Comparison of ENCODE assay signal across 18 mouse cellular contexts in genomic region chr1:43131591-43131990, GRCm38 (mm10). TPM values are rescaled to one million over a fixed set of nuclear protein-coding genes. Genes with fewer than 3 reads are reported as not detected.
DNase-seq lines count a peak whose midpoint lies in the region; ATAC-seq and TF ChIP-seq lines count a peak whose summit lies in the region.
"Had no signal": no experiment of that assay in that cellular context is flagged by ENCODE, and none has a peak within 500 bp of the region (broad histone marks: within the 10 kb centered on the region; RNA-seq: fewer than 3 reads in every experiment).

No protein-coding gene starts in this region.

- H3K4me3 ChIP-seq in cerebellum, adult 2 months (replicated peaks; ENCODE audit: insufficient read depth, low read depth, low read length) = no peak overlapping the region
- H3K4me3 ChIP-seq in heart, postnatal 0 days (ENCODE audit: low read depth, low read length) = no peak overlapping the region
- H3K4me3 ChIP-seq: embryonic facial prominence, embryonic 15.5 days; forebrain, embryonic 15.5 days; heart, embryonic 13.5 days; hindbrain, embryonic 15.5 days had no signal

- peaks cover 10% of the 10 kb centered on the region for H3K4me1 ChIP-seq in cerebellum, adult 2 months (ENCODE audit: control insufficient read depth, insufficient read depth, low read length)
- H3K4me1 ChIP-seq in heart, postnatal 0 days (ENCODE audit: control insufficient read depth, insufficient read depth) = 0 out of 2 replicates have a peak, but pooled peaks cover 9% of the 10 kb centered on the region
- H3K4me1 ChIP-seq: embryonic facial prominence, embryonic 15.5 days; hindbrain, embryonic 15.5 days had no signal

- no peak overlapping the region for H3K27ac ChIP-seq in cerebellum, adult 2 months (ENCODE audit: insufficient read depth, low read length)
- peak overlapping the region; percentile 46; the same call in 1 of the 2 replicates for H3K27ac ChIP-seq in heart, postnatal 0 days (ENCODE audit: low read depth)
- H3K27ac ChIP-seq: embryonic facial prominence, embryonic 15.5 days; forebrain, embryonic 15.5 days; hindbrain, embryonic 15.5 days had no signal

- WGBS in cerebellum, adult 2 months = 28% methylated on average over 9 of the region's 9 CpGs
- 67% methylated on average over 9 of the region's 9 CpGs for WGBS in heart, postnatal 0 days

- DNase-seq in cerebellum, adult 2 months = peak; percentile 33 to 41
- DNase-seq in cerebellum, adult 11 months = no peak
- peak; percentile 18 to 28 for DNase-seq in cerebellum, postnatal 36 days
- no peak for DNase-seq in cerebellum, adult 9-11 months
- no peak for DNase-seq in heart, postnatal 0 days (ENCODE audit: low spot score)
- no peak for DNase-seq in heart, adult 8-10 months (ENCODE audit: low spot score)
- no peak for DNase-seq in testis, postnatal 14 days (ENCODE audit: low spot score)
- DNase-seq: adrenal gland, postnatal 10 days; embryo, embryonic 11 days; gastrocnemius, postnatal 36 days; heart, adult 18-20 months; heart, postnatal 14 days; kidney, adult 2 months had no signal

- TF ChIP-seq POLR2A in cerebellum, adult 2 months (IDR thresholded peaks at IDR 0.05; ENCODE audit: borderline replicate concordance, insufficient read depth, low read length) = no peak

- no peak for TF ChIP-seq EP300 in heart, postnatal 0 days (IDR thresholded peaks at IDR 0.05; ENCODE audit: low read depth)

- no peak for ATAC-seq in heart, postnatal 0 days (ENCODE audit: insufficient read depth, low read depth)
- ATAC-seq: forebrain, embryonic 15.5 days; intestine, embryonic 16.5 days had no signal

- H3K9ac ChIP-seq in heart, postnatal 0 days (replicated peaks; ENCODE audit: low read depth, low read length) = no peak overlapping the region
- H3K9ac ChIP-seq: embryonic facial prominence, embryonic 15.5 days; forebrain, embryonic 15.5 days; heart, embryonic 13.5 days; hindbrain, embryonic 15.5 days had no signal

- no peaks in the 10 kb centered on the region for H3K9me3 ChIP-seq in heart, postnatal 0 days (replicated peaks; ENCODE audit: control insufficient read depth, low read length)
- H3K9me3 ChIP-seq: embryonic facial prominence, embryonic 15.5 days; forebrain, embryonic 15.5 days; heart, embryonic 13.5 days; hindbrain, embryonic 15.5 days had no signal

- no peaks in the 10 kb centered on the region for H3K27me3 ChIP-seq in cerebellum, adult 2 months (ENCODE audit: control insufficient read depth, insufficient read depth, low read length)
- no peaks in the 10 kb centered on the region for H3K27me3 ChIP-seq in heart, postnatal 0 days (ENCODE audit: control insufficient read depth, insufficient read depth, low read length)
- H3K27me3 ChIP-seq: embryonic facial prominence, embryonic 15.5 days; forebrain, embryonic 15.5 days; heart, embryonic 13.5 days; hindbrain, embryonic 15.5 days had no signal

- H3K4me2 ChIP-seq in heart, postnatal 0 days (ENCODE audit: low read depth, low read length) = no peak overlapping the region
- H3K4me2 ChIP-seq: embryonic facial prominence, embryonic 15.5 days; forebrain, embryonic 15.5 days; heart, embryonic 13.5 days; hindbrain, embryonic 15.5 days had no signal

- H3K36me3 ChIP-seq in heart, postnatal 0 days (replicated peaks; ENCODE audit: control insufficient read depth, insufficient read depth, low read length) = peaks cover 82% of the 10 kb centered on the region
- H3K36me3 ChIP-seq: forebrain, embryonic 15.5 days had no signal

- TF ChIP-seq CTCF in cerebellum, adult 2 months (IDR thresholded peaks at IDR 0.05; ENCODE audit: borderline replicate concordance, insufficient read depth, low read depth, low read length) = no peak
- TF ChIP-seq CTCF in heart, postnatal 0 days (IDR thresholded peaks at IDR 0.05; ENCODE audit: low read depth) = no peak

RNA-seq across cellular contexts. Expression of gene AI597479, which starts 33.1 kb away (rescaled TPM):
- 25.8 and 26.5 TPM in 2 replicates for polyA plus RNA-seq in cerebellum, adult 2 months (2012; rRNA removed)
- total RNA-seq in heart, postnatal 0 days (2014; rRNA removed; ENCODE audit: low replicate concordance) = 14.8 and 18.5 TPM in 2 replicates
- polyA plus RNA-seq in heart, postnatal 0 days (2015; fragmentation: Nextera tagmentation; extraction: Ambion mirVana) = 15.4 and 17.1 TPM in 2 replicates
- total RNA-seq in heart, adult 8-10 months (2022) = 10 to 100 TPM; 18.7 to 25.0 (median 21.5) TPM

RNA-seq across cellular contexts. Expression of gene Tgfbrap1, which starts 33.2 kb away (rescaled TPM):
- polyA plus RNA-seq in cerebellum, adult 2 months (2012; rRNA removed) = 37.8 and 39.7 TPM in 2 replicates
- total RNA-seq in heart, postnatal 0 days (2014; rRNA removed; ENCODE audit: low replicate concordance) = 8.7 and 18.7 TPM in 2 replicates
- polyA plus RNA-seq in heart, postnatal 0 days (2015; fragmentation: Nextera tagmentation; extraction: Ambion mirVana) = 3.6 and 4.5 TPM in 2 replicates
- total RNA-seq in heart, adult 8-10 months (2022) = 10 to 100 TPM; 12.9 to 14.9 (median 13.8) TPM

Comparison
In these comparisons a context has a peak if more than half of its experiments do, and no peak if none do; other contexts are left out.
1. DNase-seq: peak in cerebellum, adult 2 months (2 of 2) and cerebellum, postnatal 36 days (2 of 2); none in cerebellum, adult 11 months (single experiment), cerebellum, adult 9-11 months (single experiment), heart, postnatal 0 days (single experiment), heart, adult 8-10 months (single experiment) and testis, postnatal 14 days (single experiment).